Mouse (Mus musculus) testis, postnatal 14 days (tissue): ENCODE data around the gene Zfp668.

Source experiments
- DNase-seq: peaks from one replicate; pipeline ENCODE4 v3.0.0; 2021; ENCODE audit warnings: low spot score

Gene Zfp668

DNA sequence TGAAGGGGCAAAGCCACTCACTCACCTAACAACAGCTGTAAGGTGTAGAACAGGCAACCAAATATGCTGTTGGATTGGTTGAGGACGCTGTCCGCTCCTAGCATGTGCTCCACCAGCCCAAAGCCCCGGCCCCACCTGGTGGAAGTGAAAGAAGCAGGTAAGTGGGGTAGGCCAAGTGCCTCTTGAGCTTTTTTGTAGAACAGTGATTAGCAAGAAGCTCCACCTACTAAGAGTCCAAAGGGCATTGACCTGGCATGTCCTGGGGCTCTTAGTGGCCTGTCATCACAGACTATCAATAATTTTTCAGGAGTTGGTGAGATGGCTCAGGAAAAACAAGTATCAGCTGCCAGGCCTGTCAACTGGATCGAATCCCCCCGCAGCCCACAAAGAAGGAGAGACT is 17.9 kb upstream of the Zfp668 start:
- no peak for DNase-seq

DNA sequence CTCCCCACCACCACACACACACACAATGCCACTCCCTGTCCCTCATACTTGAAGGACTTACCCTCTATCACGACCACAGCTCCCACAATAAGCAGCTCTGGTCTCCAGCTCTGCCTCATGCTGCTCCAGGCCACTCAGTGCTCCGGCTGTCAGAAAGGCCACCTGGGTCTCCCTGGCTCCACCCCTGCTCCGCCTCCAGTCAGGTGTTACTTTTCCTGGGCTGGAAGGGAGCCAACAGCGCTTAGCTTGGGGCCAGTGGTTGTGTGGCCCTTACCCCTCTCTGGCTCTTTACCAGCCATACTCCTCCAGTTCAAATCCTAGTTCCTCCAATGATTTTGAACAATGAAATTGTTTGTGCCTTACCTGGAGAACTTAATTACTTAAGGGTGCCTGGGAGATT is 14.2 kb upstream of the Zfp668 start, which contains the start of gene Prss53:
Gene Prss53 (minus strand): TSS at position 173 of the 400 bp plus-strand sequence.
- DNase-seq = no peak

DNA sequence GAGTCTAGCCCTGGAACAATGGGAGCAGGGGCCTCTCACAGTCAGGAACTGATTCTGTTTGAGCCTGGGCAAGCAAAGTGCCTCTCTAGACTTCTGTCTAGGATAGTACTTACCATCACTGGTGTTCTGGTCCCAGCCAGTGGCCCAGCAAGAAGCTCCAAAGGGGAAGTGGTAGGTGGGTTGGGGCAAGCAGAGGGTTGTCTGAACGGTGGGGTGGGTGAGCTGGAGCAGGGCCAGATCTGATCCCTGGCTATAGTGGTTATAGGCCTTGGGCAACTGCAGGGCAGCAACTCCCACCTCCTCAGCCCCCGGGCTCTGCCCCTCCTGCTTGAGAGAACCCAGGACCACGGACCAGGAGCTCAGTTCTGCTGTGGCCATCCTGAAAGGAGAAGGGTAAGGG is 12.2 kb upstream of the Zfp668 start:
- no peak for DNase-seq

DNA sequence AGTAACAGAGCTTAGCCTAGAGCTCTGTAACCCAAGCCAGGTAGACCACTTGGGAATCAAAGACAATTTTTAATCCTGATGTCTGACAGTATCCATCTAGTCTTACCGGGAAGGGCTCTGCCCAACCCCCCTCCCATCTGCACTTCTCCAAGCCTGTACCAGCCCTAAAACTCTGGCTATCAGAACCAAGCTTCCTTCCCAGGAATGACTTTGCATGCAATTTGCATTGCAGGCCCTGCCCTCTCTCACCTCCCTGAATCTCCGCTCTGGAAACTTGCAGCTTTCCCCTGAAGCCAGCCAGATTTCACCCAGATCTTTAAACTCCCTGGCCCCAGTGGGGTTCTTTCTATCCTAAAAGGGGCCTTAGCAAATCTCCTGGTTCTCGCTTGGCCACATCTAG is 11.2 kb upstream of the Zfp668 start:
- no peak for DNase-seq

DNA sequence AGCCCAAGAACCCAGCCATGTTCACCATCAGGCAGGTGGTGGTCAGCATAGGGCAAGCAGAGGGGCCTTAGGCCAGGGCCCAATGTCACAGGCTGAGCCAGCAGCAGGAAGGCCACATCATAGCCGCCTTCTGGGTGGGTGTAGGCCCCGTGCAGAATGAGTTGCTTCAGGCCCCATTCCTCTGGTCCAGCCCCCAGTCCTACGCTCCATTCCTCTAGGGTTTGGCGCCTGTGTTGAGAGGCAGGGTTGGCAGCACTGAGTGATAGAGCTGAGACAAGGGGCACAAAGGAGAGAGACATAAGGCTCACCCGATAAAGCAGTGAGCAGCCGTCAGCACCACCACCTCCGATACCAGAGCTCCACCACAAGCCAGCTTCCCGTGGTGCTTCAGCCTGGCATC is 10.6 kb upstream of the Zfp668 start:
- no peak for DNase-seq

DNA sequence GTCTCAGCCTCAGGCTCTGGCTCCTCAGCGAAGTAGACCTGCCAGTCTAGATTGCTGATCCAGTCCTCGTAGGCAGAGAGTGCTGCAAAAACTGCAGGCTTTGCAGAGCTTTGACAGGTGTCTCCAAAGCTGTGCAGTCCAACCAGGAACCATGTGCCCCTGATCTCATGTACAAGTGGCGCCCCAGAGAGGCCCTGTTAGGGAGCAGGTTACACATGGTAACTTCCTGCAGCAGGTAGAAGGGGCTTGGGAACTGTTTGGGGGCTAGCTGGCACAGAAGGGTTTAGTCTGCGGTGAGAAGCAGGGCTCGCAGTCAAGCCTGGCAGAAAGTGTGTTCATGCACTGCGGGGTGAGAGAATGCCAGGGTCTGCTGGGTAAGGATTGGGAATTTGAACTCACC is 9.9 kb upstream of the Zfp668 start:
- DNase-seq = no peak

DNA sequence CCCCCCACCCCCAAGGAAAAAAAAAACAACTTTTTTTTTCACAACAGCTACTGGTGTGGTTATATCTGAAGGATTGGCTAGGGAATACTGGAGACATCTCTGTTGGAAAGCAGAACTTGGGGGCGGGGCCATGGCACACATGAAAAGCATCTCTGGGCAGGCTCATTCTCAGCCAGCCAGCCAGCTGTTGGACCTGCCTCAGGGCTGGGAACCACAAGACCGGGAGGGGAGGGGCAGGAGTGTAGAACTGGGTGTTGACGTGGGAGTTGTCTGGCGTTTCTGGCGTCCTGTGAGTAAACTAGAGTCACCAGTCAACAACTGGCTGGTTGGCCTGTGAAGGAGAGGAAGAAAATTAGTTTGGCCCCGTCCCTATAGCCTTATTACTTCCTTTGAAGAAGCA is 9.3 kb upstream of the Zfp668 start:
- peak; percentile 73 for DNase-seq

DNA sequence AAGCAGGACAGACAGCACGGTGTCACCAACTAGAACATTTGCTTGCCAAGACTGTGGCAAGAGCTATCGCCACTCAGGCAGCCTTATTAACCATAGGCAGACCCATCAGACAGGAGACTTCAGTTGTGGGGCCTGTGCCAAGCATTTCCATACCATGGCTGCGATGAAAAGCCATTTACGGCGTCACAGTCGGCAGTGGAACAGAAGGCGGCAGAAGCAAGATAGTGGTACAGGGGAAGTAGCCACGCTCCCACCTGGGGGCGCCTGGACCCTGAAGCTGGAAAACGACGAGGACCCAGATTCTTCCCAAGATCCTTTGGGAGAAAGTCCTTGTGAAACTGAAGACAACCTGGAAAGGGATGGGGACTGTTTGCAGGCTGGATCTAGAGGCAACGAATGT is 3.8 kb upstream of the Zfp668 start:
- no peak for DNase-seq

DNA sequence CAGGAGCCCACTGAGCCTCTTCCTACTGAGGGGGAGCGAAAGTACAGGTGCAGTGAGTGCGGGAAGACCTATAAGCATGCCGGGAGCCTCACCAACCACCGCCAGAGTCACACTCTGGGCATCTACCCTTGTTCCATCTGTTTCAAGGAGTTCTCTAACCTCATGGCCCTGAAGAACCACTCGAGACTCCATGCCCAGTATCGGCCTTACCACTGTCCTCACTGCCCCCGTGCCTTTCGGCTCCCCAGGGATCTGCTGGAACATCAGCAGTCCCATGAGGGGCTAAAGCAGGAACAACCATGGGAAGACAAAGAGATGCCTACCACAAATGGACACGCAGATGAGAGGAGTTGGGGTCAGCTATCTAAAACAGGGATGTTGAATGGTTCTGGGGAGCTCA is 2.7 kb upstream of the Zfp668 start:
- DNase-seq = no peak

DNA sequence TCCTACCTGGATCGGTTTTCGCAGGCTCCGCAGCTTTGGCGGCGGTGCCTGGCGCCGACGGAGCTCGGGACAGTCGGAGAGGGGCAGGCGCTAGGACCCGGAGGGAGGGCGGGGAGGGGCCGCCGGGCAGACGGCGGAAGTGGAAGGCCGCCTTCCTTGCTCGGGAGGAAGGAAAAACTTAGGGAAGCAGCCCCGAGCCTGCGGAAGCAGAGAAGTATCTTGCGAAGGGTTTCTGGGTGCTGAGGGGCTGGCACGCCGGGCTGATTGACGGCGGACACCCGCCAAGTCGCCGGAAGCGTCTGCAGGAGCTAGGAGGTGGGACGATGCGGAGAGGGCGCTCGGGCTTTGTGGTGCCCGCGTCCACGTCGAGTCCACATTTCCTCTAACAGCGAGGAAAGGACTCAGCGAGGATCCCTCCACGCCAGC is 574 bp downstream of the Zfp668 start, which contains the start of gene Zfp646:
Gene Zfp646 (plus strand): TSS at position 181 of the 426 bp plus-strand sequence.
- DNase-seq = peak; percentile 82

DNA sequence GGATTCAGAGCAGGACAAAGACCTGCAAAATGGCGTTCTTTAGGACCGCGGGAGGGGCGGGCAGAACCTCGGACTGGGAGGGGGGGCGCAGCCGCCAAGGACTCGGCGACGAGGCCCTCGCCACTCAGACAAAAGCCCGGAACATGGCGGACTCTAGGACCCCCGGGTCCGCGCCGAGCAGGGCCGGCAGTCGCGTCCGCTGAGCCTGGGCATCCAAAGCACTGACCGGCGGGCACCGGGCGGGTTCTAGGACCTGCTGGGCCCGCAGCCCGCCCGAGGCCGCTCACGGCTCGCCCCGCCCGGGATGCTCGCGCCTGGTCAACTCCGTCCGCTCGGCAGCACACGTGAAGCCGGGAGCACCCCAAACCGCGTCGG is 1.0 kb downstream of the Zfp668 start:
- peak; percentile 94 for DNase-seq

DNA sequence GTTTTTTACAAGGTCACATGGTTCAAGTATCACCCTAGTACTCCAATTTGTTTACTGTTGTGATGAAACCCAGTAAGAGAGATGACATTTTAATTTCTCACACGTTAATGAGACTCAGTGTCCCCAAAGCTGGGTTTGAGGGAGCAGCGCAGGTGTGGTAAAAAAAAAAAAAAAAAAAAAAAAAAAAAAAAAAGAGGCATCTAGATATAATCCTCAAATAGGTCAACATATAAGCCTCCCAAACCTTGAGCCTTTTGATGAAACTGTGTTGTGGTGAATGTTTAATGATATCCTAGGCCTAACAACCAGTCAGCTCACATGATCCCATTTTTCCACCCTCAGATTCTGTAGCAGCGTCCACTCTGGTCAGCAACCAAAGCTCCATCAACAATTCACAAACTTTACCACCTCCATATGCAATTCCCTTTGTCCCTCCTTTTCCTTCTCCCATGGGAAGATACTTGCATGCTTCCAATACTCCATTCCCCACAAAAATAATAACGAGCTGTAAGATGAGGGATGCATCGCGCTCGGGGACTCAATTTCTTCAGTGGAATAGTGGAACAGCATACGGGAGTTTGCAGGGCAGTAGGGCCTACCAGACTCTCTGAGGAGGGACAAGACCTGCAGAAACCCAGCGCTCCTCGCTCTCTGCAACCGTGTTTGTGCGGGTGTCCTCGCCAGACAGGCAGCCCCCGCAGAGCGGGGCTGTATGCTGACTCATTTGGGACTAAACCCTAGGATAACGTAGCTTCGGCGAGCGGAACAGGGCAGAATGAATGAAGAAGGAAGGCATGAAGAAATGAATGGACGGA is 1.6 kb downstream of the Zfp668 start:
- DNase-seq = no peak

DNA sequence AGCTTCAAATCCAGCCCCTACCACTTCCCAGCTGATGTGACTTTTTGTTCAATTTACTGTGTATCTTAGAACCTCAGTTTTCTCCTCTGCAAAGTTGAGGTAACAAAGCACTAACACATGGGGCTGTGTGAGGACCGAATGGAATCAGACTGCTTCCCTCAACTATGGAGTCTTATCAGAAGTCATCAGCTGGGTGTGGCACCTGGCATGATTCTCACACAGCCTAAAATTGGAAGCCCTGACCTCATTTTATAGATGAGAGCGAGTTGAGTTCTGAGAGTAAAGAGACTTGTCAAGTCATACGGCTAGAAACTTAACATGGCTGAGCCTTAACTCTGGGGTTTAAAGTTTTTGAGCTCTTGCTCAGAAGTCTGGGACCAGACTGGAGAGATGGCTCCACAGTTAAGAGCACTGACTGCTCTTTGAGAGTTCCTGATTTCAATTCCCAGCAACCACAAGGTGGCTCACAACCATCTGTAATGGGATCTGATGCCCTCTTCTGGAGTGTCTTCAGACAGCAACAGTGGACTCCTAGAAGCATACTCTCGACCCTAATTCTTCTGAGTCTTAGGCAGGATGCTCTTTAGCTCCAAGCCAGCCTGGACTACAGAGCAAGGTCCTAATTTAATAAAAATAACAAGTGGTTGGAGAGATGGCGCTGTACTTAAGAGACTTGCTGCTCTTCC is 6.3 kb downstream of the Zfp668 start:
- DNase-seq = no peak

DNA sequence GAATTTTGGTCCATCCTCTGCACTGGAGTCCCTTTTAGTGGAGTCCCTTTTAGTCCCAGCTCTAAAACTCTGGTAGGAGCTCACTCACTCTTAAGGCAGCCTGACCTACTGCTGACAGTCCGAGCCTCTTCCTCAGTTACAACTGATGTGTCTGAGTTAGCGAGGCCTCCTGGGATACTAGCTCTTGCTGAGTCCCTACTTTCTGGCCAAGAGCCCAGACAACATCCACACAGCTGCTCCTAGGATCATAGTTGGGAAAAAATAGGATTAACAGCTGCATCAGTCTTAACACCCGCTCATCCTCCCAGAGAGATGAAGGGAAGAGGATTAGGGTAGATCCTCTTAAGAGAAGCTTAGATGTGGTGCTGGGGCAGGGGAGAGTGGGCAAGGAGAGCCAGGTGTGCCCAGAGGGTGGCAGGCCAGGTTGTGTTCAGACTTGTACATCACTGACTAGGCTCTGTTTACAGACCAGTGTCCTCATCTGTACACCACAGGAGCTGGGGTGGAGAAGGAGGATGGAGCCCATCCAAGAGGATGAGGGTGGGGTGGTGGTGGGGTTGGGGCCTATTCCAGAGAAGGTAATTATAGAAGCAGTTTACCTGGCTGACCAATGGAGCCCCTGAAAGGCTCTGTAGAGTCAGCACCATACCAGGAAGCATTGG is 7.3 kb downstream of the Zfp668 start:
- DNase-seq = no peak

DNA sequence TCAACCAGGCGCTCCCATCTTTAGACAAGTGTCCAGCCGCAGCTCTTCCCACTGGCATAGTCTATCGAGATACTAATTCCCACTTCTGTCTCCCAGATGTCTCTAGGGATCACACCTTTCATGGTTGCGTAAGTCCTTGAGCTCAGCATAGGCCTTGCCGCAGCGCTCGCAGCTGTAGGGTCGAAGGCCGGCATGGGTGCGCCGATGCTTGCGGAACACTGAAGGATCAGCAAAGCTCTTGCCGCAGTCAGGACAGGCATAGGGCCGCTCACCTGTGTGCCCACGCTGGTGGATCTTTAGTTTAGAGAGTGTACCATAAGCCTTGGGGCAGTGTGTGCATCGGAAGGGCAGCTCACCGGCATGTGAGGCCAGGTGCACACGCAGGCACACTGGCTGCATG is 9.0 kb downstream of the Zfp668 start:
- no peak for DNase-seq

DNA sequence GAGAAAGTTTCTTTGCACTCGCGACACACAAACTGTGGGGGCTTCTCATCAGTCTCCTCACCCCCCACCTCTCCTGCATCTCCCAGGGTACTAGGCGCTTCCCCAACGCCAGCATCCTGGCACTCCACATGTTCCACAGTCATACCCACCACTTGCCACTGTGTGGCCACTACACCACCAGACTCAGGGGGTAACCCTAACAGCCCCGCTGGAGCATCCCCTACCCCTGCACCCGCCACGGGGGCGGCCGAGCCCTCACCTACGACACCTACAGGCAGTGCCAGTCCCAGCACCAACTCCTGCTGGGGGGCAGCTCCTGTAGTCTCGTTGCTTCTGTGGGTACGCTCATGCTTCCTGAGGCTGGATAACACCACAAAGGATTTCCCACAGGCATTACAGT is 10.2 kb downstream of the Zfp668 start:
- DNase-seq = no peak

DNA sequence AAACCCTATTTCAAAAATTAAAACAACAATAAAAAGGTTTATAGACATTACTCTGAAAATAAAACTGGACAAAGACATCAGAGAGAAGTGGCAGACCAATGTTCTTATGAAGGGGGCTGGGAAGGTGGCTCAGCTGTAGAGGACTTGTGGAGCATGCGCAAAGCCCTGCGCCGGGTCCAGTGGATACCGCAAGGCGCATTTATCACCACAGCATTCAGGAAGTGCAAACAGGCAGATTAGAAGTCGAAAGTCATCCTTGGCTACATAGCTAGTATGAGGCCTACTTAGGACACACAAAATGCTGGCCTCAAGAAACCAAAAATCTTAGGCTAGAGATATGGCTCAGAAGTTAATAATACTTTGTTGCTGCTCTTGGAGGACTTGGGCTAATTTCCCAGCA is 18.4 kb downstream of the Zfp668 start:
- DNase-seq = no peak

DNA sequence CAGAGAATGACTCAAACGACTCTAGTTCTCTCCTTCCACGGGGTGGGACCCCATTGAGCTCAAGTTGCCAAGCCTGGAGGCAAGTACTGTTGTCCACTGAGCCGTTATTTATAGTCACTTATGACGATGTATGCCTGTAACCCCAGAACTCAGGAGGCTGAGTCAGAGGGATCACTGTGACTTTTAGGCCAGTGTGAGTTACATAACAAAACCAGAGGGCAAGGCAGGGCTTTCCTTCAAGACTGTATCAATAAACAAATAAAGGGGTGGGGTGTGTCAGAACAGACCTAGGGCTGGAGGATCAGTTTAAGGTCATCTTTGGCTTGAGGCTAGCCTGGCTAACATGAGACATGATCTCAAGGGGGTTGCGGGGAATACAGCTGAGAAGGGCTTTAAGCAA is 25.7 kb downstream of the Zfp668 start:
- DNase-seq = no peak

DNA sequence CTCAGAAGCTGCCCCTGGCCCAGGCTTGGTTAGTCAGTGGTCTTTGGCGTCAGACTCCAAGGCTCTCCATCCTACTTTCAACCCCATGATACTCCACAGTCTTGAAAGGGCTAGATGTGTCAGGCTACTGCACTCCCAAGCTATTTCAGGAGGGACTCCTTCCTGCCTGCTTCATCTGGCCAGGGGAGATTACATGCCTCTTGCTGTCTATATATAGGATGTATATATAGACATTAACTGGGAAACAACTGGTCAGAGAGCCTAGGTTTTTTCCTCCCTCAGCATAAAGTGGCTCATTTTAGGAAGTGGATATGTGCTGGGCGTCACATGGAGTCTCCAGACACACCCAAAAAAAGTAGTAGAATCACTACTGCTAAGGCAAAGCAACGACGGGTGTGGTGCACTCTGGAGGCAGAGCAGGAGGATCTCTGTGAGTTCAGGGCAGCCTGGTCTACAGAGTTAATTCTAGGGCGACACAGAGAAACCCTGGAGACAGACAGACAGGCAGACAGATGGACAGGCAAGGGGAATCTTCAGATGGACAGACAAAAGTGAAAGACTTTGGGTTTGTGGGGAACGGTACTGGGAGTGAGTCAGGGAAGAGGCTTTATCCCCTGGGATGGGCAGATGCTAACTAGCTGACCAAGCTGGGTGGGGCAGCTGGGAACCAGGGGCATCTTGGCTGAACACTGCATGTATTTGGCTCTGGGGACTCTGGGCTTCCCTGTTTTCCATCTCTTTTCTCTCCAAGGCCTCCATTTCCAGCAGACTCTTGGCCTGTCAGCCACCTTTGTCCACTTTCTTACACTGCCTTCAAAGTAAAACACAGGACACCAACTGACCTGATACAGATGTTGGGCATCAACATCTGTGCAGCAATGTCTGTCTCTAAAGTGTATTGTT is 26.4 kb downstream of the Zfp668 start:
- DNase-seq = no peak

DNA sequence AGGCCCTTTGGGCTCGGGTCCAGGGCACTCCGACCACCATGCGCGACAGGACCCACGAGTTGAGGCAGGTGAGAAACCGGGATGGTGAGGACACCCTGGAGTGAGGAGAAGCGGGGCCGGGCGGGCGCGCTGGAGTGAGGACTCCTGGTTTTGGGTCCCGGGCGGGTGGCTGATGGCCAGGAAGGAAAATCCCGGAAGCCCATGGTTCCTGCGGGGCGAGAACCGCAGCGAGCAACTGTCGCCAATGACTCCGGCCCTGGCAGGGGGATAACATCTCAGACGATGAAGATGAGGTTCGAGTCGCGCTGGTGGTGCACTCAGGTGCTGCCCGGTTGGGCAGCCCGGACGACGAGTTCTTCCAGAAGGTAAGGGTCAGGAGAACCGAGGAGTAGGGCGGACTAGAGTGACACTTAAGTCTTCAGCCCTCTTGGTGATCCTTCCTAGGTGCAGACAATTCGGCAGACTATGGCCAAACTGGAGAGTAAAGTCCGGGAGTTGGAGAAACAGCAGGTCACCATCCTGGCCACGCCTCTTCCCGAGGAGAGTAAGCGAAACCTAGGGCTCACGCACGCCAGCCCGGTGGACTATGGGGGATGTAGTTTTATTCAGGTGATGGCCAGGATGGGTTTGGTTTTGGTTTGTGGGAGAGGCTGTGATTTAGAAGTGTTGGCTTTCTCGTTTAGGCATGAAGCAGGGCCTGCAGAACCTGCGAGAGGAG is 34.5 kb downstream of the Zfp668 start:
- DNase-seq = peak; percentile 85

DNA sequence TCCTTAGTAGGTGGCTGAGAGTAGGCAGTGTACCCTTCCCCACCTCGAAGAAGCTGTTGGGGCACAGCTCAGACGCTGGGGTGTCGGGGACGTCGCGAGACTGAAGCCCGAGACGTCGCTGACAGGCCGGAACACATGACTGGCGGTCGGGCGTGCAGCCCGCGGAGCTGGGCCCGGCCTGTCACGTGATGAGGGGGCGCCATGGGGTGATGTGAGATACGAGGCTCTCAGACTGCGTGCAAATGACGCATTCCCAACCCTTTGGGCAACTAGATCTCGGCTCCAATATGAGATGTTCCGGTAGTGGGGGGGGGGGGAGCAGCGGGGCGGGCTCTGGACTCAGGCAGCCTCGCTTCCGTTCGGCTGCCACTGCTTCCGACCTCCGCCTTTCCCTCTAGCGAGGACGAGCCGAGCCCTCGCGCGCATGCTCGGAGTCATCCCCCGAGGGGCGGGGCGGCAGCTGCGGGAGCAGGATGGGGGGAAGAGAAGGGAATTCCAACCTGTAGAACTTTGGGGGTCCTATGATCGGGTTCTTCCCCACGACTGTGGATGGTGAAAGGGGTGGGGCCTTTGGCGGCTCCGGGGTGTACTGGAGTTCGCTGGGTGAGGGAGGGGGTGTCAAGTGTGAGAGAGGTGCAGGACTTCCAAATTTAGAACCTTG is 35.2 kb downstream of the Zfp668 start:
- DNase-seq = peak; percentile 93
